Mouse (Mus musculus): ENCODE measurements around the gene Zmiz2.
"Not testable (repeated sequence)": the region's sequence is repeated elsewhere in the genome, so short reads cannot be mapped to it uniquely, and the experiment has no call there.

Zmiz2 gene

GRCm38 (mm10) chr11:6388726-6389413 is at the start of gene Zmiz2:
Gene Zmiz2, plus strand, starts transcription at chr11:6389074.
- DNase-seq (ENCODE audit: low read depth, low spot score): peak; percentile 83

GRCm38 (mm10) chr11:6345956-6346355 is 42.9 kb upstream of the Zmiz2 start:
- no peak for DNase-seq (ENCODE audit: low read depth, low spot score)

GRCm38 (mm10) chr11:6346966-6347365 is 41.9 kb upstream of the Zmiz2 start:
- no peak for DNase-seq (ENCODE audit: low read depth, low spot score)

DNA sequence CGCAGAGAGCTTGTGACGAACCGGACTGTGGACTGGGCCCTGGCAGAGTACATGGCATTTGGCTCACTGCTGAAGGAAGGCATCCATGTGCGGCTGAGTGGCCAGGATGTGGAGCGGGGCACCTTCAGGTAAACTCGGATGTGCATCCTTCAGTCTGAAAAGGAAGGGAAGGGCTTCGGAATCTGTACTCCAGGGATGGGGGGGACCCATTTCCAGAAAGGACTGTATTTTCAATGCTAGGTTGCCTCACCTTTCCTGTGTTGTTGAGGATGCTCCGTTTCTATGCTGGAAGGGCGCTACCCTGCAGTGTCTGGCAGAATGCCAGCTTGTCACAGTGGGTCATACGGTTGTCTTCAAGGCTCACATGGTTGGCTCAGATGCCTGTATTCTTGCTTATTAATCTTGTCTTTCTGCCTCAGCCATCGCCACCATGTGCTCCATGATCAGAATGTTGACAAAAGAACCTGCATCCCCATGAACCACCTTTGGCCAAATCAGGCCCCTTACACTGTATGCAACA is 40.1 kb upstream of the Zmiz2 start:
- no peak for DNase-seq (ENCODE audit: low read depth, low spot score)

GRCm38 (mm10) chr11:6349586-6349985 is 39.3 kb upstream of the Zmiz2 start:
- DNase-seq (ENCODE audit: low read depth, low spot score): no peak

DNA sequence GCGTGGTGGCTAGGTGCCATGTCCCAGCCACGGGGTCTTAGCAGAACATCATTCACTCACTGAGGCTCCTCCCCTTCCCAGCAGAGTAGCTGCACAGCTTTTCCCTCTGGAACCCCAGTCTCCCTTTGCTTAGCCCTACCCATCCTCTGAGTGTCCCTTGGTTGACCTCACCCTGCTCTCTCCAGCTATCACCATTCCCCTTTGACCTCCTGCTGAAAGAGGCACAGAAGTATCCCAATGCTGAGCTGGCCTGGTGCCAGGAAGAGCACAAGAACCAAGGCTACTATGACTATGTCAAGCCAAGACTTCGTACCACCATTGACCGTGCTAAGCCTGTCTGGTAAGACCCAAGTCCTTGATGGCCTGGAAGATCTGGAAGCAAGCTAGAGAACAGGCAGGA is 33.8 kb upstream of the Zmiz2 start:
- no peak for DNase-seq (ENCODE audit: low read depth, low spot score)

DNA sequence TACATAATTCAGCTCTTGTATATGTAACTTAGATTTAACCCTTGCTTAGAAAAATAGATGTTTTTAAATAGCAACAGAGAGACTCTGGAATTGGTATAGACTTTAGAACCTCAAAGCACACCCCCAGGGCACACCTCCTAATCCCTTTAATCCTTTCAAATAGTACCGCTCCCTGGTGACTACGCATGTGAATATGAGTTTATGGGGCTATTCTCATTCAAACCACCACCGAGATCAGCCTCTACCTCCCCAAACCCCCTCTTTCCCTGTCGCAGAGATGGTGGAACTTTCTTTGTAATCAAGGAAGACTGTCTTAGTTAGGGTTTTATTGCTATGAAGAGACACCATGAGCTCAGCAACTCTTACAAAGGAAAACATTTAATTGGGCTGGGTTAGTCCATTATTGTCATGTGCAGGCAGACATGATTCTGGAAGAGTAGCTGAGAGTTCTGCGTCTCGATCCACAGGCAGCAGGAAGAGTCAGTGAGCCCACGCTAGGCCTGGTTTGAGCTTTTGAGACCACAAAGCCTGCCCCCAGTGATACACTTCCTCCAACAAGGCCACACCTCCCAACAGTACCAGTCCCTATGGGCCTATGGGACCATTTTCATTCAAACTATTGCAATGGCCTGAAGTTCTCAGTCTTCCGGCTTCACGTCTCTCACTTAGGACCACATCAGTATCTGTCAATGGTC is 24.1 kb upstream of the Zmiz2 start:
- no peak for DNase-seq (ENCODE audit: low read depth, low spot score)

- DNase-seq (ENCODE audit: low read depth, low spot score): peak; percentile 71
These were observed 23.0 kb upstream of the Zmiz2 start for GRCm38 (mm10) chr11:6365885-6366284.

- no peak for DNase-seq (ENCODE audit: low read depth, low spot score)
These were observed 22.4 kb upstream of the Zmiz2 start for GRCm38 (mm10) chr11:6366434-6366833.

- DNase-seq (ENCODE audit: low read depth, low spot score): no peak
These were observed 21.7 kb upstream of the Zmiz2 start for GRCm38 (mm10) chr11:6367156-6367555.

DNA sequence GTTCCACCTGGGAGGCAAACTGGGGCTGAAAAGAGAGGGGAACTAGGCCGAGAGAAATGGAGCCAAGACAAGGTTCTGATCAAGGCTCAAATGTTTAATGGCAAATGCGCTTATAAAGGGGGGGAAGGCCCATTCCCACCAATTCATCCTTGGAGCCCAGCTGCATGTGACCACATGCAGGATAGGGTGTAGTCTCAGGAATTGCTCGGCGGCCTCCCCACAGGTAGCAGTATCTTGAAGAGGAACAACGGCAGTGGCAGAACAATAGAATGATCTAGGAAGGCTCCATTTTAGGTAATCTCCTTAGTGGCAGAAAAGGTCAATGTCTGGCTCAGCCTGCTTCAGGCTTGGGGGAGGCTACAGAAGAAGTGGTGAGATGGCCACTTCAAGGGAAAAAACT is 20.9 kb upstream of the Zmiz2 start:
- DNase-seq (ENCODE audit: low read depth, low spot score): not testable (repeated sequence)

GRCm38 (mm10) chr11:6371376-6372155 is 17.3 kb upstream of the Zmiz2 start:
- no peak for DNase-seq (ENCODE audit: low read depth, low spot score)

DNA sequence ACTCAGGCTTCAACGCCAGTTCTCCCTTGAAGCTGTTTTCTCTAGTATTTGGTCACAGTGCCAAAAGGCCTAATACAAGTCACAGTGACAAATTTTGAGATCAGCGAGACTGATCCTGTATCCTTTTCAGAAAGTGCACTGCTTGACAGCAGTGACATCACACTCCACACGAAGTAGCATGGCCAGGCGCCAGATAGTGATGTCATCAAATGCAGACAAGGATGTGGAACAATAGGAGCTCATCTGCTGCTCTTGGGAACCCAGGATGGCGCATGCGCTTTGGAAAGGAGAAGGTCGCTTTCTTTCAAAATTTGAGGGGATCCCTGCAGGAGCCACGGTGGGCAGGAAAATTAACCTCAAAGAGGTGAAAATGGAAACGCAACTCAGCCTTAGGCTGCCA is 16.1 kb upstream of the Zmiz2 start:
- DNase-seq (ENCODE audit: low read depth, low spot score): no peak

DNA sequence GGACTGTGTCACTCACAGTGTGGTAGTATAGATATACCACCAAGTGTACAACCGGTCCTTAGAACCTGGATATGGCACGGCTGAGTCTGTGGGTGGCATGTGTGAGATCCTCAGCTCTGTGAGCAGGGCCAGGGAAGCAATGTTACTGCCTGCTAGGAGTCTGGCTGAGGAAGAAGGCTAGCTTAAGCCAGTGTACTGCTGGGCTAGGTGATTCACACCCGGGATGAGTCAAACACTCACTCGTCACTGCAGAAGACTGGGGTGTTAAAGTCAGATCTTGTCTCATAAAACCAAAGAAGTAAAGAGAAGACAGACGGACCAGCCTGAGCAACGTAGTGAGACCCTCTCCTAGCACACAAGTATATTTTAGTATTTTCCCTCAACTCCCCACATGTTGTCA is 8.0 kb upstream of the Zmiz2 start:
- no peak for DNase-seq (ENCODE audit: low read depth, low spot score)

- DNase-seq (ENCODE audit: low read depth, low spot score): no peak
These were observed 648 bp upstream of the Zmiz2 start for GRCm38 (mm10) chr11:6388126-6388725.

- no peak for DNase-seq (ENCODE audit: low read depth, low spot score)
These were observed 628 bp downstream of the Zmiz2 start for GRCm38 (mm10) chr11:6389483-6389921.

GRCm38 (mm10) chr11:6390376-6391053 is 1.6 kb downstream of the Zmiz2 start:
- DNase-seq (ENCODE audit: low read depth, low spot score): no peak

- DNase-seq (ENCODE audit: low read depth, low spot score): no peak
These were observed 2.8 kb downstream of the Zmiz2 start for GRCm38 (mm10) chr11:6391516-6392276.

GRCm38 (mm10) chr11:6392857-6393256 is 4.0 kb downstream of the Zmiz2 start:
- DNase-seq (ENCODE audit: low read depth, low spot score): no peak

GRCm38 (mm10) chr11:6393866-6394265 is 5.0 kb downstream of the Zmiz2 start:
- DNase-seq (ENCODE audit: low read depth, low spot score): no peak

DNA sequence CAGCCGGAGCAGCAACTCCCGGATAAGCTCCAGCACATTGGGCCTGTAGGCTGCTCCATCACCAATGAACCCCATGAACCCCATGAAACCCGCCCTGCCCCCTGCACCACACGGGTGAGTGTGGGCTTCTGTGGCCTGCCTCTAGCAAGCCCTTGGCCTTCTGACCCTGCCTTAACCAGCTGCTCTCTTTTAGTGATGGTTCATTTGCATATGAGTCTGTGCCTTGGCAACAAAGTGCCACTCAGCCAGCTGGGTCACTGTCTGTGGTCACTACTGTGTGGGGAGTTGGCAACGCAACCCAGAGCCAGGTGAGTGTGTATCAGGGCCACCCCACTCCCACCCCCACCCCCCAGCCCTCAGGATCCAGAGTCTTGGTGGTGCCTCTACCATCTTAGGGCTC is 6.7 kb downstream of the Zmiz2 start:
- DNase-seq (ENCODE audit: low read depth, low spot score): no peak
